Mouse (Mus musculus) 3134 (cell line): Measurements from ENCODE around the gene Camta2.
A peak's percentile ranks its signal among the peaks of the same experiment; 100 is the strongest.

Source experiments
- DNase-seq: peaks from one replicate; pipeline ENCODE4 v3.0.0-alpha.2; 2011; ENCODE audit warnings: low spot score; ENCODE audit not compliant: insufficient read length; ENCODE audit errors: extremely low read depth

The Camta2 gene

DNA sequence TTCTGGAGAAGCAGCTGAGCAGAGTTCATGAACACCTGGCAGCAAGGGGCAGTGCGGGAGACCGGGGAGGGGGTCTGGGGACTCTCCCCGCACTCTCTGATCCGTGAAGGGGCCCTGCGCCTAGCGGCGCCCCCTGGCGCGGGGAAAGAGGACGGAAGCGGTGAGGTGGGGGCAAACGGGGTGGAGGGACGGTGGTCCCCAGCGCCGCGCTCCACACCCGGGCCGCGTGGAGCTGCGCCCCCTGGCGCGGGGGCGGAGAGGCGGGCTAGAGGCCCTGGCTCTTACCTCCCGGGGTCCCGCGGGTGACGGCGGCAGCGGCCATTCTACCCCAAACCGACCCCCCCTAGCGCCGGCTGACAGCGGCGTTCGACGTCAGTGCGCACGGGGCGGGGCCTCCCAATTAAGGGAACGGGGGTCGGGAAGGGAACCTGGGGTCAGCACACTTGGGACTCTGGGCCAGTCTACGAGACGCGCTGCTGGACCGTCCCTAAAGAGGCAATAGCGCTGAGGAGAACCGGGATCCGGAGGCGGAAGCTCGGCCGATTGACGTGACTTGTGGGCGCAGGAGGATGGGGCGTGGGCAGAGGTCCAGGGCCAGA lies at the start of gene Camta2:
Gene Camta2, minus strand, starts transcription at position 505 of the 599 bp plus-strand sequence.
- peak; percentile 91 for DNase-seq

GRCm38 (mm10) chr11:70733256-70733655 lies 45.4 kb upstream of the Camta2 start:
- DNase-seq = no peak

DNA sequence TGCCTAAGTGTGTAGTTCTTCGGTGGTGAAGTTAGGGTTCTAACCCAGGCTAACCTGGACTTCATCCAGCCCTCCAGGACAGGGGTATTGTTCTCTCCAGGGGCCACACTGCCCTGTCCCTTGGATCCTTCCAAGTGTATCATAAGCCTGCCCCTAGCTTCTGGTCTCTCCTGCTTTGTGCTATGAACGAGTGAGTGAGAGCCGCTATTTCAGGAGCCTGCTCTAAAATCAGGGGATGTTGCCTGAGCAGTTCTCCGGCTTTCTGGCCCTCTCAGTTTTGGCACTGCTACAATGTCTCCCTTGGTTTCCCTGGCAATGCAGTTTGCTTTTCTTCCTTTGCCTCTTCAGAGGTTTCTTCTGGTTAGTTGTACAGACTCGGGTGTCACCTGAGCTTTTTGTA lies 43.3 kb upstream of the Camta2 start:
- no peak for DNase-seq

- DNase-seq = no peak
These were observed 42.6 kb upstream of the Camta2 start for GRCm38 (mm10) chr11:70730427-70731038.

GRCm38 (mm10) chr11:70727385-70727784 lies 39.5 kb upstream of the Camta2 start:
- no peak for DNase-seq

GRCm38 (mm10) chr11:70726585-70726984 lies 38.7 kb upstream of the Camta2 start:
- DNase-seq = no peak

- DNase-seq = no peak
These were observed 36.8 kb upstream of the Camta2 start for GRCm38 (mm10) chr11:70724706-70725105.

- DNase-seq = no peak
These were observed 33.2 kb upstream of the Camta2 start for GRCm38 (mm10) chr11:70721072-70721471.

DNA sequence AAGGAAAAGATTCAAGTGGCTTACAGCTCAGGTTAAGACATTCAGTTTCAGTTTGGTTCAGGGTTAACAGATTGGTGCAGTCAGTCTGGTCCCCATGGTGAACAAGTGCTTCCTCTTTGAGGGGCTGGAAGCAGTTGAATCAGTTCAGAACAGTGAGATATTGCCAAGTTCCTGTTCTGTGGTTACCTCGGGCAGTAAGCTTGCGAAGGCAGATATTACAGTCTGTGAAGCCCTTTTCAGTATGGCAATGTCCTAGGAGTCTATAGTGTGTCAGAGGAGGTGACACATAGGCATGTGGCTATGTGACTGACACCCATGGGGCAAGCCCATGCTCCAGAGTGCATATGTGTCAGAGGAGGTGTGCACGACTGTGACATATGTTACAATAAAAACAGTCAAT lies 32.7 kb upstream of the Camta2 start:
- no peak for DNase-seq

DNA sequence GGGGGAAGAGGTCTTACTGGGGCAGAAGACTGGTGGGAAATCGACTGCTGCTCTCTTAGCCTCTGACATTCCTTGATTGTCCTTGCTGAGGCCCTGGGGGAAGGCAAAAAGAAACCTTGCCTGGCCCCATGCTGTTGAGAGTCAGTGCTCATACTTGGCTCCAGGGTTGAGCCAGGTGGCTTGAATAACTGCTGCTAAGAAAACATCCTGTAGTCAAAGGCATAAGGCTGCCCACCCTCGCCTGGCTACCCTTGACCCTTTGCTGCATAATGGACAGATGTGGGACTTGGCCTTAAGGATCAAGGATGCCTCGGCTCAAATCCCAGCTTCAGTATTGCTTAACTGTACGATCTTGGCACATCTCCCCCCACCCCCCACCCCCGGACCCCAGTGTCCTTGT lies 30.6 kb upstream of the Camta2 start:
- DNase-seq = no peak

DNA sequence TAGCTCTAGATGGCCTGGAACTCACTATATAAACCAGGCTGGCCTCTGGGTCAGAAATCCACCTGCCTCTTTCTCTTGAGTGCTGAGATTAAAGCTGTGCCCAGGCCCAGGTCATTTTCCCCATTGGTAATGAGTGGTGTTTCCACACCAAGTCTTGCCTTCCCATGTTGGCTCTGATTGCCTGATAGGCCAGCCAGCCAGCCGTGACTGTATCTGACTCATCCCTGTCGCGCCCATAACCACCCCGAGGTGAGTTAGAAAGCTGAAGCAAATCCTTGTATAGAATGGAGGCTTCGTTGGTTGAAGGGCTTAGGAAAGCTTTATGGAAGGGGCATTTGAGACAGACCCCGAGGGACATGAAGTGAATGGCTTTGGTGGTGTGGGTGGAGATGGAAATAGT lies 27.9 kb upstream of the Camta2 start:
- DNase-seq = no peak

GRCm38 (mm10) chr11:70713222-70713621 lies 25.3 kb upstream of the Camta2 start:
- no peak for DNase-seq

GRCm38 (mm10) chr11:70711026-70711425 lies 23.1 kb upstream of the Camta2 start:
- no peak for DNase-seq

DNA sequence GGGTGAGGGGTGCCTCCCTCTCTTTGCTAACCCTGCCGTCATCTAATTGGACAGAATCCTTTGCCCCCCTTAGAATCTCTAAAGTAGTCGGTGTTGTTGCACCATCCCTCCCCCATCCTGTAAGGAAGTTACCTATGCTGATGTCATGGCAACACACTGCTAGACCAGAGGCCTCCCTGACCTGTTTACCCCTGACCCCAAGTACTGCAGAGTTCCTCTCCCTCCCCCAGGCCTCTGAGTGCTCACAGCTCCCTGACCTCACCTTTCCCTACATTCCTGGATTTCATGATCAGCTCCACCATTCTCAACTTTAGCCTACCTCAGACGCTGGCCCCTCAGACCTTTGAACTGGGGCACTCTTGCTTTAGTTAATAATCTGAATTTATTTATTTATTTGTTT lies 18.2 kb upstream of the Camta2 start:
- no peak for DNase-seq

- no peak for DNase-seq
These were observed 14.9 kb upstream of the Camta2 start for GRCm38 (mm10) chr11:70702781-70703180.

DNA sequence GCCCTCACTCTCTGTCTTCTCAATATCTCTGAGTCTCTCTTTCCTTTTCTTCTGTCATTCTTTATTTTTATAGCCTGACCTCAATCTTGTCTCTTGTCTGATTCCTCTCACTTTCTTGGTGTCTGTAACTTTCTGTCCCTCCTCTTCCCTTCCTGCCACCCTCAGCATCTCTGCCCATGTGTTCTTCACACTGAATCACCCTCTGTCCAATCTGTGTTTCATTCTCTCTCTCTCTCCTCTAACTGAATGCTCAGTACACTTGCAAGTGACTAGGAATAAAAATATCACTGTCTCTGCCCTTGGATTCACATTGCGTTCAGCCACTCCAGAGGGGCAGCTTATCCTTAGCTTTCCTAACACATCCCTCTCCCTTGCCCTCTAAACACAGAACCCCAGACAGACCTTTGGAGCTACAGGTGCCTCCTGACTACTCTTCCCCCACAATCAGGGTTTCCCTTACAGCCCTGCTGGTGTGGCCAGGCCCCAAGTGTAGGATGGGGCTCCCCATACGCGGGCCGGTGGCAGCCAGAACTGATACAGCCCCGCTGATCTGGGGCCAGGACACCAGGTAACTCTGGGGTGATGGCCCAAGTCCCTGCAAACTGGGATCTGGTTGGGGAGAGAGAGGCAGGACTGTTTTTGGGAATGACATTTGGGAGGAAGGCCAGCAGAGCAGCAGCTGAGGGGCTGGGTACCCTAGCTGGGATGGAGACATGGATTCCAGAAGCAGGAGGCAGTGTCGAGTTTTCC lies 14.3 kb upstream of the Camta2 start:
- DNase-seq = no peak

DNA sequence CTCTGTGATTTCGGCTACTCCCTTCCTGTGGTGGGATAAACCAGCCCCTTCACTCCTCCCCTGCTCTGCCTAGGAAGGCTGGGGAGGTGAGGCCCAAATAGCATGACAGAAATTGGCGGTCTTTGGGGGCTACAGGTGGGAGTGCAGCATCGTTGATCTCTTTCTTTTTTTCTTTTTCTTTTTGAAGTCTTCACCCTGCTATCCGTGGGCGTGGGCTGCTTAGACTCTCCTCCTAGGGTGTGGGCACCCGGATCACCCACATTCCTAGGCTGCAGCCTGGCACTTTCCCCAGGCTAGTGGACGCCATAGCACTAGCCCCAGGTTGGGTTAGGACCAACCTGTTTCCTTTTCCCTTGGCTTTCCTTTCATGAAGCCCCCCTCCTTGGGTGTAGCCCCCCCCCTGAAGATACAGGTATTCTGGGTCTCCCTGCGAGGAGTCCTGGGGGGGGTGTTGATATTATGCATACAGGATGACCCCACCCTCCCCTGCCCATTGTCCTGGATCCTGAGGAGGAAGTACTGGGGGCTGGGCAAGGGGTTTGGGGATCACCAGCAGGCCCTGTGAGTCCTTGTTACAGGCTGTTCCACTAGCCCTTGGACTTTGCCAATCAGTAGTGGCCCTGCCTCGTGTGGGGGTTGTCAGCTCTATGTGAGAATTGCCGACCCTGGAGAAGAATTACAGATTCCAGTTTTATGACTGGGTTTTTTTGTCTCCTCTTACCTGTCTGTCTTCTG lies 13.5 kb upstream of the Camta2 start:
- DNase-seq = no peak

DNA sequence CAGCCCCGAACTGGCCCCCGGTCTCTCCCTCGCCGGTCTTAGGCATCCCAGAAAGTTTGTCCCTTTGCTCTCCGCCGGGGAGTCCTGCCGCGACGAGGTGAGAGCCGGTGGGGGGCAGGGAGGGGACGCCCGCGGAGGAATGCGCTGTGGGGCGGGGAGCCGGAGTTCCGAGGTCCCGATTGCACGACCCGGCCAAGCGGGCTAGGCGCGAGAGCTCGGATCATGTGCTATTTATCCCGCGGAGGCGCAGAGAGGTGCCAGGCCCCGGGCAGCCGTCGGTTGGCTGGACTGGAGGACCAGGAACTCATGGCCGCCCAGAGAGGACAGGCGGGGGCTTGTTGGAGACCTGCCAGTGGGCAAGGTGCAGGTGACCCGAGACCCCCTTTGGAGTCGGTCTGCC lies 12.7 kb upstream of the Camta2 start:
- peak; percentile 76 for DNase-seq

DNA sequence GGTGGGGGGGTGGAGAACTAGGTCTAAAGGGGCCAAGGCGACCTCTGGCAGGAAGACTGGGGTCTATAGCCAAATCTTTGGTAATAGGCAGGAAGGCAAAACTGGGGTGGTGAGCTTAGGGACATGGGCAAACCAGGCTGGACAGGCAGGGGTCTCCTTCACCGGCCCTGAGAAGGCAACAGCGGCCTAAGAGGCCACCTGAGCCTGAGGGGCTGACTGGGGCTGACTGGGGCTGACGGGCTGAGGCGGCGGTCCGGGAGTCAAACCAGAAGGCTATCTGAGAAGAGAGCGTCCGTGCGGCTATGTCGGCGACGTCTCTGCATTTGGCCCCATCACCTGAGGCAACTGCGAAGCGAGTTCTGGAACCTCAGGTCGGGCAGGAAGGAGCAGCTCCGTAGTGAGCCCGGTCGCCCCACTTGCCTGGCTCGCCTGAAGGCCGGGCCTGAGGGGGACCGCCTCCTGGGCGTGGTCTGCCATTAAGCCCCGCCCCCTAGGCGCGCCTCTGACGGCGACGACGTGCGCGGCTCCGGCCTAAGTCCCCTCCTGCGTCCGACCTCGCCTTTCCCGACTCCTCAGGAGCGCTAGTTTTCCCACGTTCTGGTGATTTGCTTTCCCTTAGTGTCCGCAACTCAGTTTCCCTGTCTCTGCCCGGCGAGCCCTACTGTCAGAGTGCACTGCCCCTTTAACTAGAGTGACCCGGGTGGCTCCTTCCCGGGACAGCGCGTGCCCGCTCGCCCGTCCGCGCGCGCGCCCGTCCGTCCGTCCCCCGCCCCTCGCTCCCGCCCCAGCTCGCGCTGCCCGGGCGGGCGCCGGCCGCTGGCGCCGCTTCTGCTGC lies 12.0 kb upstream of the Camta2 start, which contains the start of the genes Inca1 and Kif1c:
Gene Inca1, minus strand, starts transcription at position 434 of the 835 bp plus-strand sequence.
Gene Kif1c, plus strand, starts transcription at position 827 of the 835 bp plus-strand sequence.
- DNase-seq = peak; percentile 96

- no peak for DNase-seq
These were observed 11.1 kb upstream of the Camta2 start for GRCm38 (mm10) chr11:70699051-70699450.
